Mouse (Mus musculus) MEL (cell line): ENCODE results near the gene Rgs9. TPM values are rescaled to one million over a fixed set of nuclear protein-coding genes. Genes with fewer than 3 reads are reported as not detected.

ENCODE experiments used
- DNase-seq: peaks from one replicate; pipeline ENCODE4 v3.0.0; 2011; ENCODE audit warnings: low read depth, low spot score
- H3K27ac ChIP-seq: 2 replicates; pipeline ENCODE4 v1.5.1; 2012; ENCODE audit warnings: low read depth, mild to moderate bottlenecking, control low read depth, low read length, moderate library complexity; ENCODE audit not compliant: control insufficient read depth
- H3K27me3 ChIP-seq, 2 experiments: fragments of 150-350 bp in 1 of 2; sonication (generic) in 1 of 2; 2 replicates each; pipeline ENCODE4 v1.6.1; 2012; ENCODE audit warnings: low read length in 2 of 2, mild to moderate bottlenecking in 2 of 2, improper control_type of control experiment in 1 of 2, moderate library complexity in 1 of 2; ENCODE audit not compliant: insufficient read depth in 2 of 2, control insufficient read depth in 1 of 2
- H3K36me3 ChIP-seq, 2 experiments: 2 replicates each; pipeline ENCODE4 v1.6.1; 2012 to 2014; ENCODE audit warnings: low read length in 2 of 2, improper control_type of control experiment in 1 of 2, inconsistent platforms in 1 of 2, mild to moderate bottlenecking in 1 of 2; ENCODE audit not compliant: insufficient read depth in 2 of 2, control insufficient read depth in 1 of 2
- H3K4me1 ChIP-seq, 2 experiments: fragments of 150-350 bp in 1 of 2; sonication (generic) in 1 of 2; 2 replicates each; pipeline ENCODE4 v1.6.1; 2012; ENCODE audit warnings: low read length in 2 of 2, improper control_type of control experiment in 1 of 2, mild to moderate bottlenecking in 1 of 2; ENCODE audit not compliant: insufficient read depth in 2 of 2, control insufficient read depth in 1 of 2
- H3K4me3 ChIP-seq, 2 experiments: fragments of 150-350 bp in 1 of 2; sonication (generic) in 1 of 2; 2 replicates each; pipeline ENCODE4 v1.5.1; 2012; ENCODE audit warnings: low read depth in 2 of 2, low read length in 2 of 2, mild to moderate bottlenecking in 2 of 2, moderate library complexity in 2 of 2, control low read depth in 1 of 2, improper control_type of control experiment in 1 of 2; ENCODE audit not compliant: control insufficient read depth in 1 of 2, insufficient read depth in 1 of 2
- H3K79me2 ChIP-seq: 2 replicates; pipeline ENCODE4 v1.6.1; 2012; ENCODE audit warnings: mild to moderate bottlenecking, low read length, moderate library complexity; ENCODE audit not compliant: control insufficient read depth, poor library complexity, insufficient read depth
- H3K9ac ChIP-seq: 2 replicates; pipeline ENCODE4 v1.6.1; 2012; ENCODE audit warnings: low read depth, mild to moderate bottlenecking, control low read depth, low read length, moderate library complexity; ENCODE audit not compliant: control insufficient read depth, poor library complexity, severe bottlenecking
- H3K9me3 ChIP-seq: fragments of 150-350 bp; sonication (generic); replicated peaks from 2 replicates; pipeline ENCODE4 v1.6.1; 2012; ENCODE audit warnings: mild to moderate bottlenecking, low read length, improper control_type of control experiment, moderate library complexity; ENCODE audit not compliant: insufficient read depth
- BHLHE40 ChIP-seq: IDR thresholded peaks from 2 replicates; pipeline ENCODE4 v1.6.1; 2012; ENCODE audit warnings: low read depth, mild to moderate bottlenecking, inconsistent platforms, low read length, improper control_type of control experiment, borderline replicate concordance
- E2F4 ChIP-seq: IDR thresholded peaks from 2 replicates; pipeline ENCODE4 v1.6.1; 2011; ENCODE audit warnings: low read depth, low read length, improper control_type of control experiment, borderline replicate concordance
- GABPA ChIP-seq: IDR thresholded peaks from 2 replicates; pipeline ENCODE4 v1.6.1; 2012; ENCODE audit warnings: low read depth, mild to moderate bottlenecking, inconsistent platforms, low read length, improper control_type of control experiment, moderate library complexity
- GATA1 ChIP-seq: IDR thresholded peaks from 2 replicates; pipeline ENCODE4 v1.6.1; 2011; ENCODE audit warnings: low read depth, low read length, improper control_type of control experiment
- HCFC1 ChIP-seq: IDR thresholded peaks from 2 replicates; pipeline ENCODE4 v1.6.1; 2012; ENCODE audit warnings: low read depth, mild to moderate bottlenecking, inconsistent platforms, low read length, improper control_type of control experiment, moderate library complexity
- JUND ChIP-seq: IDR thresholded peaks from 2 replicates; pipeline ENCODE4 v1.6.1; 2011; ENCODE audit warnings: low read depth, mild to moderate bottlenecking, improper control_type of control experiment, low read length
- KAT2A ChIP-seq: conservative IDR thresholded peaks from 2 replicates; pipeline ENCODE4 v1.6.1; 2012; ENCODE audit warnings: low read depth, low read length, improper control_type of control experiment, inconsistent platforms
- MAFK ChIP-seq: IDR thresholded peaks from 2 replicates; pipeline ENCODE4 v1.6.1; 2011; ENCODE audit warnings: low read depth, mild to moderate bottlenecking, low read length, improper control_type of control experiment, borderline replicate concordance
- MAZ ChIP-seq: IDR thresholded peaks from 2 replicates; pipeline ENCODE4 v1.6.1; 2012; ENCODE audit warnings: low read depth, mild to moderate bottlenecking, inconsistent platforms, low read length, improper control_type of control experiment
- MEF2A ChIP-seq: IDR thresholded peaks from 2 replicates; pipeline ENCODE4 v1.6.1; 2014; ENCODE audit warnings: low read depth, mild to moderate bottlenecking, inconsistent platforms, low read length, improper control_type of control experiment; ENCODE audit not compliant: poor library complexity, insufficient replicate concordance, severe bottlenecking; ENCODE audit errors: extremely low read depth
- NELFE ChIP-seq: IDR thresholded peaks from 2 replicates; pipeline ENCODE4 v1.6.1; 2011; ENCODE audit warnings: low read depth, low read length, improper control_type of control experiment
- NRF1 ChIP-seq: IDR thresholded peaks from 2 replicates; pipeline ENCODE4 v1.6.1; 2014; ENCODE audit warnings: low read depth, mild to moderate bottlenecking, inconsistent platforms, low read length, improper control_type of control experiment, moderate library complexity; ENCODE audit not compliant: poor library complexity, insufficient read depth, severe bottlenecking
- POLR2AphosphoS5 ChIP-seq: IDR thresholded peaks from 2 replicates; pipeline ENCODE4 v1.6.1; 2012; ENCODE audit warnings: low read depth, borderline replicate concordance, mild to moderate bottlenecking, inconsistent platforms, low read length, moderate library complexity, mixed read lengths
- SIN3A ChIP-seq: IDR thresholded peaks from 2 replicates; pipeline ENCODE4 v1.6.1; 2012; ENCODE audit warnings: low read length, improper control_type of control experiment, inconsistent platforms
- SMC3 ChIP-seq: IDR thresholded peaks from 2 replicates; pipeline ENCODE4 v1.6.1; 2011; ENCODE audit warnings: low read depth, low read length, improper control_type of control experiment
- TAL1 ChIP-seq: IDR thresholded peaks from 2 replicates; pipeline ENCODE4 v1.6.1; 2012; ENCODE audit warnings: mild to moderate bottlenecking, inconsistent platforms, low read length, moderate library complexity, mixed read lengths
- TBP ChIP-seq: IDR thresholded peaks from 2 replicates; pipeline ENCODE4 v1.8.0; 2011; ENCODE audit warnings: low read depth, low read length, improper control_type of control experiment
- USF1 ChIP-seq: IDR thresholded peaks from 2 replicates; pipeline ENCODE4 v1.6.1; 2014; ENCODE audit warnings: low read depth, mild to moderate bottlenecking, inconsistent platforms, low read length, improper control_type of control experiment, moderate library complexity
- ZMIZ1 ChIP-seq: IDR thresholded peaks from 2 replicates; pipeline ENCODE4 v1.6.1; 2012; ENCODE audit warnings: low read depth, mild to moderate bottlenecking, inconsistent platforms, low read length, improper control_type of control experiment, moderate library complexity
- ZNF384 ChIP-seq: IDR thresholded peaks from 2 replicates; pipeline ENCODE4 v1.6.1; 2012; ENCODE audit warnings: low read depth, mild to moderate bottlenecking, inconsistent platforms, low read length, improper control_type of control experiment
- polyA plus RNA-seq, 2 experiments: library from polyadenylated mRNA; stranded (reverse) in 1 of 2; unstranded in 1 of 2; fragments of >175 nt in 1 of 2; fragments of >200 nt in 1 of 2; gene quantifications; 2 replicates each; pipeline versions ENCODE4 v1.2.1 to v1.2.4; 2012; ENCODE audit warnings: low replicate concordance in 2 of 2, low read depth in 1 of 2; ENCODE audit not compliant: insufficient read length in 2 of 2, insufficient read depth in 1 of 2, missing spikeins in 1 of 2
- total RNA-seq: library from RNA; depleted of rRNA; stranded (reverse); fragments of 300-350 nt; gene quantifications from 2 replicates; pipeline ENCODE4 v1.2.3, GENCODE M21; 2012

The Rgs9 gene
- total and polyA plus RNA-seq, 3 experiments = not detected

- Histone ChIP-seq H3K36me3 (no peaks in the 10 kb centered on the region), H3K79me2 (no peaks in the 10 kb centered on the region), H3K9me3 (no peaks in the 10 kb centered on the region), H3K4me1 (no peaks in the 10 kb centered on the region), H3K27me3 (no peaks in the 10 kb centered on the region), H3K27ac (no peak overlapping the region), H3K9ac (no peak overlapping the region), H3K4me3 (no peak overlapping the region)
- no peak for TF ChIP-seq SIN3A
- no peak for TF ChIP-seq POLR2AphosphoS5
- no peak for TF ChIP-seq GABPA
- no peak for TF ChIP-seq NRF1
- TF ChIP-seq TAL1 = no peak
- TF ChIP-seq GATA1 = no peak
- no peak for TF ChIP-seq JUND
- no peak for TF ChIP-seq USF1
- TF ChIP-seq E2F4 = no peak
- no peak for TF ChIP-seq MAZ
- TF ChIP-seq HCFC1 = no peak
- TF ChIP-seq NELFE = no peak
- no peak for TF ChIP-seq ZNF384
- no peak for TF ChIP-seq ZMIZ1
- TF ChIP-seq KAT2A = no peak
- TF ChIP-seq MEF2A = no peak
- no peak for TF ChIP-seq MAFK
- no peak for TF ChIP-seq TBP
- DNase-seq = no peak
Measured at GRCm38 (mm10) chr11:109221209-109222007, 76.5 kb downstream of the Rgs9 start.

- H3K9me3 ChIP-seq = no peaks in the 10 kb centered on the region
- TF ChIP-seq MEF2A (no peak), GABPA (no peak), HCFC1 (no peak), BHLHE40 (no peak), SMC3 (no peak)
- TF ChIP-seq, all 39 proteins: peak for 0
- DNase-seq = no peak
- no peaks in the 10 kb centered on the region for H3K27me3 ChIP-seq
- no peak overlapping the region for H3K27ac ChIP-seq
- H3K4me3 ChIP-seq = no peak overlapping the region
- no peaks in the 10 kb centered on the region for H3K4me1 ChIP-seq
- H3K9ac ChIP-seq = no peak overlapping the region
- no peaks in the 10 kb centered on the region for H3K79me2 ChIP-seq
- no peaks in the 10 kb centered on the region for H3K36me3 ChIP-seq
Measured at GRCm38 (mm10) chr11:109218722-109219430, 79.1 kb downstream of the Rgs9 start.
